In genomic region chr16:20717181-20717977, GRCm38 (mm10) we compare ENCODE assay signal across 8 mouse cellular contexts. TPM values are rescaled to one million over a fixed set of nuclear protein-coding genes. Genes with fewer than 3 reads are reported as not detected.
DNase-seq lines count a peak whose midpoint lies in the region; ATAC-seq and TF ChIP-seq lines count a peak whose summit lies in the region.

Gene Polr2h, plus strand, starts transcription at chr16:20717665.
Gene Clcn2, minus strand, starts transcription at chr16:20717746.

- no peaks in the 10 kb centered on the region for H3K27me3 ChIP-seq in embryonic facial prominence, embryonic 14.5 days (replicated peaks; ENCODE audit: control insufficient read depth, insufficient read depth, low read length)
- H3K27me3 ChIP-seq in heart, adult 2 months (ENCODE audit: control insufficient read depth, insufficient read depth, low read length): no peaks in the 10 kb centered on the region
- no peaks in the 10 kb centered on the region for H3K27me3 ChIP-seq in limb, embryonic 13.5 days
- no peaks in the 10 kb centered on the region for H3K27me3 ChIP-seq in midbrain, embryonic 16.5 days (ENCODE audit: control insufficient read depth, insufficient read depth, low read depth, low read length)

- peaks cover 19% of the 10 kb centered on the region for H3K4me1 ChIP-seq in embryonic facial prominence, embryonic 14.5 days (ENCODE audit: control insufficient read depth, insufficient read depth, low read length)
- peaks cover 4% of the 10 kb centered on the region for H3K4me1 ChIP-seq in heart, adult 2 months (ENCODE audit: control insufficient read depth, insufficient read depth, low read length)
- peaks cover 36% of the 10 kb centered on the region for H3K4me1 ChIP-seq in limb, embryonic 13.5 days
- H3K4me1 ChIP-seq in midbrain, embryonic 16.5 days (ENCODE audit: control insufficient read depth, insufficient read depth, low read length): peaks cover 28% of the 10 kb centered on the region

- ATAC-seq in embryonic facial prominence, embryonic 14.5 days (ENCODE audit: low read depth): peak; percentile 85
- peak; percentile 81 for ATAC-seq in limb, embryonic 13.5 days (ENCODE audit: low FRiP score, low read depth)
- ATAC-seq in midbrain, embryonic 16.5 days: peak; percentile 82

- H3K9ac ChIP-seq in embryonic facial prominence, embryonic 14.5 days (ENCODE audit: low read depth, low read length): peak within 1 kb of the TSS; percentile 81
- peak within 1 kb of the TSS; percentile 76 for H3K9ac ChIP-seq in heart, adult 2 months (ENCODE audit: low read depth, low read length)
- H3K9ac ChIP-seq in limb, embryonic 13.5 days: peak within 1 kb of the TSS; percentile 82
- H3K9ac ChIP-seq in midbrain, embryonic 16.5 days (ENCODE audit: low read depth, low read length): peak within 1 kb of the TSS; percentile 85

- H3K36me3 ChIP-seq in embryonic facial prominence, embryonic 14.5 days (ENCODE audit: control insufficient read depth, insufficient read depth, low read length): peaks cover 34% of the 10 kb centered on the region
- H3K36me3 ChIP-seq in heart, adult 2 months (ENCODE audit: control insufficient read depth, insufficient read depth, low read length): no peaks in the 10 kb centered on the region
- peaks cover 38% of the 10 kb centered on the region for H3K36me3 ChIP-seq in limb, embryonic 13.5 days
- H3K36me3 ChIP-seq in midbrain, embryonic 16.5 days (ENCODE audit: control insufficient read depth, insufficient read depth, low read length): peaks cover 5% of the 10 kb centered on the region

- H3K9me3 ChIP-seq in embryonic facial prominence, embryonic 14.5 days (ENCODE audit: control insufficient read depth, low read length): no peaks in the 10 kb centered on the region
- no peaks in the 10 kb centered on the region for H3K9me3 ChIP-seq in limb, embryonic 13.5 days
- H3K9me3 ChIP-seq in midbrain, embryonic 16.5 days (replicated peaks; ENCODE audit: control insufficient read depth, low read length, poor library complexity, severe bottlenecking): no peaks in the 10 kb centered on the region

- H3K27ac ChIP-seq in embryonic facial prominence, embryonic 14.5 days (replicated peaks; ENCODE audit: low read depth, low read length): peak within 1 kb of the TSS; percentile 98
- peak within 1 kb of the TSS; percentile 90 for H3K27ac ChIP-seq in heart, adult 2 months
- peak within 1 kb of the TSS; percentile 95 for H3K27ac ChIP-seq in limb, embryonic 13.5 days
- H3K27ac ChIP-seq in midbrain, embryonic 16.5 days (ENCODE audit: low read length): peak within 1 kb of the TSS; percentile 95

- intact Hi-C loops in heart, adult 2 months (cut with DNase I): loop anchor here (2.0 to 5.0 kb wide), 3 partner anchors 45 to 220 kb away; partner anchors contain the start of genes Abcf3 and Eif2b5

- under 1% methylated on average over 44 of the region's 62 CpGs for WGBS in embryonic facial prominence, embryonic 14.5 days
- WGBS in heart, adult 2 months: under 1% methylated on average over 62 of the region's 62 CpGs
- WGBS in limb, embryonic 13.5 days: 0% methylated on average over 59 of the region's 62 CpGs
- WGBS in midbrain, embryonic 16.5 days: under 1% methylated on average over 61 of the region's 62 CpGs

- TF ChIP-seq CTCF in heart, adult 2 months (IDR thresholded peaks at IDR 0.05): peak; percentile 87

- no peaks in the 10 kb centered on the region for H3K79me2 ChIP-seq in heart, adult 2 months (replicated peaks; ENCODE audit: control insufficient read depth, insufficient read depth, low read length)

- peak within 1 kb of the TSS; percentile 92 for H3K4me2 ChIP-seq in embryonic facial prominence, embryonic 14.5 days (ENCODE audit: low read depth, low read length)
- peak within 1 kb of the TSS; percentile 78 for H3K4me2 ChIP-seq in limb, embryonic 13.5 days (replicated peaks)
- H3K4me2 ChIP-seq in midbrain, embryonic 16.5 days (ENCODE audit: low read length): peak within 1 kb of the TSS; percentile 95

- H3K4me3 ChIP-seq in embryonic facial prominence, embryonic 14.5 days (ENCODE audit: low read depth, low read length): peak within 1 kb of the TSS; percentile 71
- H3K4me3 ChIP-seq in heart, adult 2 months: peak within 1 kb of the TSS; percentile 80
- H3K4me3 ChIP-seq in limb, embryonic 13.5 days: peak within 1 kb of the TSS; percentile 65
- H3K4me3 ChIP-seq in midbrain, embryonic 16.5 days (ENCODE audit: low read depth, low read length): peak within 1 kb of the TSS; percentile 69

- DNase-seq in 3T3-L1 (ENCODE audit: low read depth, low spot score): peak; percentile 99
- DNase-seq in adrenal gland, postnatal 4 days (ENCODE audit: low spot score in 2 of 2): peak; percentile 93
- DNase-seq in embryonic facial prominence, embryonic 14.5 days (ENCODE audit: low spot score): peak; percentile 99
- DNase-seq in heart, adult 2 months: peak; percentile 98
- DNase-seq in kidney, adult 8-10 months: peak; percentile 99
- peak; percentile 97 for DNase-seq in spleen, postnatal 10 days (ENCODE audit: low spot score in 2 of 2)

- no peak; the same call in 1 of the 2 replicates for TF ChIP-seq EP300 in heart, adult 2 months (IDR thresholded peaks at IDR 0.05; ENCODE audit: insufficient read depth, low read depth, low read length)

- peak; percentile 63 for TF ChIP-seq POLR2A in heart, adult 2 months (IDR thresholded peaks at IDR 0.05; ENCODE audit: insufficient read depth, low read depth, low read length)

RNA-seq across cellular contexts. Expression of gene Polr2h, which starts in this region (rescaled TPM):
- 10 to 100 TPM; 39.8 to 41.0 TPM for total RNA-seq in adrenal gland, postnatal 4 days (2021)
- polyA plus RNA-seq in embryonic facial prominence, embryonic 14.5 days (2014; fragmentation: Nextera tagmentation; extraction: Ambion mirVana): 107 and 115 TPM in 2 replicates
- 1 to 10 TPM; 9.0 TPM for total RNA-seq in heart, adult 2 months (2021)
- 11.8 and 12.6 TPM in 2 replicates for polyA plus RNA-seq in heart, adult 2 months (2012; rRNA removed)
- polyA plus RNA-seq in limb, embryonic 13.5 days (2015; fragmentation: Nextera tagmentation; extraction: Ambion mirVana): 117 and 118 TPM in 2 replicates
- 83.0 and 88.0 TPM in 2 replicates for polyA plus RNA-seq in midbrain, embryonic 16.5 days (2015; fragmentation: Nextera tagmentation; extraction: Ambion mirVana)

RNA-seq across cellular contexts. Expression of gene Clcn2, which starts in this region (rescaled TPM):
- total RNA-seq in adrenal gland, postnatal 4 days (2021): 10 to 100 TPM; 49.6 to 57.3 TPM
- 11.9 and 13.3 TPM in 2 replicates for polyA plus RNA-seq in embryonic facial prominence, embryonic 14.5 days (2014; fragmentation: Nextera tagmentation; extraction: Ambion mirVana)
- total RNA-seq in heart, adult 2 months (2021): 1 to 10 TPM; 1.3 to 1.8 TPM
- polyA plus RNA-seq in heart, adult 2 months (2012; rRNA removed): 5.9 and 8.0 TPM in 2 replicates
- polyA plus RNA-seq in limb, embryonic 13.5 days (2015; fragmentation: Nextera tagmentation; extraction: Ambion mirVana): 23.3 and 23.5 TPM in 2 replicates
- 22.3 and 25.4 TPM in 2 replicates for polyA plus RNA-seq in midbrain, embryonic 16.5 days (2015; fragmentation: Nextera tagmentation; extraction: Ambion mirVana)

Comparison
In these comparisons a context has a peak if more than half of its experiments do, and no peak if none do; other contexts are left out.
1. Peak in every context shown above with its lines: DNase-seq, ATAC-seq, H3K4me3 ChIP-seq and H3K27ac ChIP-seq.
2. RNA of gene Polr2h (total RNA-seq): 39.8 to 41.0 TPM in adrenal gland, postnatal 4 days; 9.0 TPM in heart, adult 2 months; every median in the first group is over 4 times any median in the second.
3. RNA of gene Clcn2 (total RNA-seq): 49.6 to 57.3 TPM in adrenal gland, postnatal 4 days; 1.3 to 1.8 TPM in heart, adult 2 months; every median in the first group is over 10 times any median in the second.